Comparison of ENCODE assay signal across 8 mouse cellular contexts in genomic region chr4:132731616-132732015, GRCm38 (mm10). TPM values are rescaled to one million over a fixed set of nuclear protein-coding genes. Genes with fewer than 3 reads are reported as not detected.
DNase-seq lines count a peak whose midpoint lies in the region; ATAC-seq and TF ChIP-seq lines count a peak whose summit lies in the region.

No protein-coding gene starts in this region.

- H3K4me1 ChIP-seq in spleen, adult 2 months (ENCODE audit: control insufficient read depth, insufficient read depth, insufficient read length): peaks cover 5% of the 10 kb centered on the region; the same call in 1 of the 2 replicates
- H3K4me1 ChIP-seq in limb, embryonic 14.5 days (ENCODE audit: control insufficient read depth, insufficient read depth, low read length): peaks cover 6% of the 10 kb centered on the region; the same call in 1 of the 2 replicates
- peaks cover 8% of the 10 kb centered on the region; the same call in 1 of the 2 replicates for H3K4me1 ChIP-seq in stomach, embryonic 15.5 days

- H3K4me2 ChIP-seq in limb, embryonic 14.5 days (replicated peaks; ENCODE audit: low read depth, low read length, severe bottlenecking): peak overlapping the region; percentile 84
- peak overlapping the region; percentile 88 for H3K4me2 ChIP-seq in stomach, embryonic 15.5 days

- TF ChIP-seq CTCF in spleen, adult 2 months (IDR thresholded peaks at IDR 0.05; ENCODE audit: extremely low read depth, insufficient read depth, insufficient read length, insufficient replicate concordance): no peak

- no peak for TF ChIP-seq POLR2A in spleen, adult 2 months (IDR thresholded peaks at IDR 0.05; ENCODE audit: low read depth, low read length)
- no peak for TF ChIP-seq POLR2A in limb, embryonic 14.5 days (IDR thresholded peaks at IDR 0.05; ENCODE audit: borderline replicate concordance, extremely low read depth, insufficient read depth, insufficient read length)

- no peak for ATAC-seq in CD4-positive, CD25-positive, alpha-beta regulatory T cell, adult 4 months
- ATAC-seq in limb, embryonic 14.5 days (ENCODE audit: low FRiP score, low read depth): no peak
- ATAC-seq in stomach, embryonic 15.5 days (ENCODE audit: insufficient read depth, low FRiP score, low read depth): no peak

- peak overlapping the region; percentile 71; the same call in 1 of the 2 replicates for H3K4me3 ChIP-seq in spleen, adult 2 months (ENCODE audit: extremely low read depth, insufficient read depth, insufficient read length)
- peak overlapping the region; percentile 61 for H3K4me3 ChIP-seq in limb, embryonic 14.5 days (replicated peaks; ENCODE audit: low read length)
- peak overlapping the region; percentile 63 for H3K4me3 ChIP-seq in stomach, embryonic 15.5 days (replicated peaks)

- no peaks in the 10 kb centered on the region for H3K27me3 ChIP-seq in spleen, adult 2 months (ENCODE audit: control insufficient read depth, insufficient read depth, low read length)
- H3K27me3 ChIP-seq in limb, embryonic 14.5 days (ENCODE audit: control insufficient read depth, insufficient read depth, low read length): no peaks in the 10 kb centered on the region
- H3K27me3 ChIP-seq in stomach, embryonic 15.5 days (replicated peaks): no peaks in the 10 kb centered on the region

- peaks cover 5% of the 10 kb centered on the region for H3K36me3 ChIP-seq in spleen, adult 2 months (ENCODE audit: control insufficient read depth, insufficient read depth, low read length)
- H3K36me3 ChIP-seq in limb, embryonic 14.5 days (ENCODE audit: control insufficient read depth, insufficient read depth, low read length): peaks cover 11% of the 10 kb centered on the region; the same call in 1 of the 2 replicates
- H3K36me3 ChIP-seq in stomach, embryonic 15.5 days: no peaks in the 10 kb centered on the region

- H3K9me3 ChIP-seq in limb, embryonic 14.5 days (ENCODE audit: control insufficient read depth, low read length): no peaks in the 10 kb centered on the region
- H3K9me3 ChIP-seq in stomach, embryonic 15.5 days: no peaks in the 10 kb centered on the region

- peak overlapping the region; percentile 60 for H3K9ac ChIP-seq in limb, embryonic 14.5 days (ENCODE audit: low read depth, low read length, severe bottlenecking)
- H3K9ac ChIP-seq in stomach, embryonic 15.5 days: peak overlapping the region; percentile 20; the same call in 1 of the 2 replicates

- DNase-seq in CD4-positive, CD25-positive, alpha-beta regulatory T cell, adult 2 months (ENCODE audit: low read depth, low spot score): peak; percentile 10
- no peak for DNase-seq in spleen, adult 2 months (ENCODE audit: low read depth in 1 of 2, low spot score in 2 of 2)
- no peak for DNase-seq in spleen, adult 12 weeks (ENCODE audit: low spot score)
- DNase-seq in limb, embryonic 14.5 days (ENCODE audit: low spot score): no peak
- DNase-seq in thymus, postnatal 25 days: no peak
- DNase-seq in right cerebral cortex, postnatal 36 days (ENCODE audit: low spot score in 2 of 2): no peak

- 44% methylated on average over 12 of the region's 12 CpGs for WGBS in spleen, adult 2 months
- WGBS in limb, embryonic 14.5 days: 60% methylated on average over 12 of the region's 12 CpGs
- 47% methylated on average over 12 of the region's 12 CpGs for WGBS in stomach, embryonic 15.5 days

- no peak overlapping the region for H3K27ac ChIP-seq in spleen, adult 2 months (ENCODE audit: insufficient read depth, low read length)
- H3K27ac ChIP-seq in limb, embryonic 14.5 days (replicated peaks; ENCODE audit: low read depth, low read length): no peak overlapping the region
- H3K27ac ChIP-seq in stomach, embryonic 15.5 days: no peak overlapping the region

RNA-seq across cellular contexts. Expression of gene Xkr8, which starts 0.7 kb away (rescaled TPM):
- polyA plus RNA-seq in CD4-positive, CD25-positive, alpha-beta regulatory T cell, adult 4 months (2017; shearing (Covaris generic)): 10 to 100 TPM in 1 of 2 experiments, 1 to 10 TPM in 1; 5.4 to 14.9 TPM
- 3.4 and 7.8 TPM in 2 replicates for polyA plus RNA-seq in spleen, adult 2 months (2012; rRNA removed)
- polyA plus RNA-seq in limb, embryonic 14.5 days (2012; rRNA removed): 8.0 and 10.2 TPM in 2 replicates
- polyA plus RNA-seq in limb, embryonic 14.5 days (2014; fragmentation: Nextera tagmentation; extraction: Ambion mirVana): 7.3 and 9.9 TPM in 2 replicates
- 3.8 and 4.4 TPM in 2 replicates for polyA plus RNA-seq in stomach, embryonic 15.5 days (2015; fragmentation: Nextera tagmentation; extraction: Ambion mirVana)

RNA-seq across cellular contexts. Expression of gene Smpdl3b, which starts 25.4 kb away (rescaled TPM):
- polyA plus RNA-seq in CD4-positive, CD25-positive, alpha-beta regulatory T cell, adult 4 months (2017; shearing (Covaris generic)): 1 to 10 TPM in 1 of 2 experiments, under 1 TPM in 1; 0.96 to 1.8 TPM
- 1.5 and 4.2 TPM in 2 replicates for polyA plus RNA-seq in spleen, adult 2 months (2012; rRNA removed)
- 8.0 and 9.0 TPM in 2 replicates for polyA plus RNA-seq in limb, embryonic 14.5 days (2012; rRNA removed)
- polyA plus RNA-seq in limb, embryonic 14.5 days (2014; fragmentation: Nextera tagmentation; extraction: Ambion mirVana): 6.3 and 7.1 TPM in 2 replicates
- polyA plus RNA-seq in stomach, embryonic 15.5 days (2015; fragmentation: Nextera tagmentation; extraction: Ambion mirVana): 6.7 and 6.9 TPM in 2 replicates

RNA-seq across cellular contexts. Expression of gene Rpa2, which starts 36.5 kb away (rescaled TPM):
- 10 to 100 TPM; 64.3 to 66.9 TPM for polyA plus RNA-seq in CD4-positive, CD25-positive, alpha-beta regulatory T cell, adult 4 months (2017; shearing (Covaris generic))
- 15.4 and 19.9 TPM in 2 replicates for polyA plus RNA-seq in spleen, adult 2 months (2012; rRNA removed)
- 74.5 and 76.4 TPM in 2 replicates for polyA plus RNA-seq in limb, embryonic 14.5 days (2012; rRNA removed)
- 104 and 114 TPM in 2 replicates for polyA plus RNA-seq in limb, embryonic 14.5 days (2014; fragmentation: Nextera tagmentation; extraction: Ambion mirVana)
- 87.0 and 89.5 TPM in 2 replicates for polyA plus RNA-seq in stomach, embryonic 15.5 days (2015; fragmentation: Nextera tagmentation; extraction: Ambion mirVana)
